Mouse (Mus musculus): ENCODE results near the gene Cdh13. TPM values are rescaled to one million over a fixed set of nuclear protein-coding genes. Genes with fewer than 3 reads are reported as not detected.

Cdh13 gene
- polyA plus RNA-seq, 1 experiment, result not detected

DNA sequence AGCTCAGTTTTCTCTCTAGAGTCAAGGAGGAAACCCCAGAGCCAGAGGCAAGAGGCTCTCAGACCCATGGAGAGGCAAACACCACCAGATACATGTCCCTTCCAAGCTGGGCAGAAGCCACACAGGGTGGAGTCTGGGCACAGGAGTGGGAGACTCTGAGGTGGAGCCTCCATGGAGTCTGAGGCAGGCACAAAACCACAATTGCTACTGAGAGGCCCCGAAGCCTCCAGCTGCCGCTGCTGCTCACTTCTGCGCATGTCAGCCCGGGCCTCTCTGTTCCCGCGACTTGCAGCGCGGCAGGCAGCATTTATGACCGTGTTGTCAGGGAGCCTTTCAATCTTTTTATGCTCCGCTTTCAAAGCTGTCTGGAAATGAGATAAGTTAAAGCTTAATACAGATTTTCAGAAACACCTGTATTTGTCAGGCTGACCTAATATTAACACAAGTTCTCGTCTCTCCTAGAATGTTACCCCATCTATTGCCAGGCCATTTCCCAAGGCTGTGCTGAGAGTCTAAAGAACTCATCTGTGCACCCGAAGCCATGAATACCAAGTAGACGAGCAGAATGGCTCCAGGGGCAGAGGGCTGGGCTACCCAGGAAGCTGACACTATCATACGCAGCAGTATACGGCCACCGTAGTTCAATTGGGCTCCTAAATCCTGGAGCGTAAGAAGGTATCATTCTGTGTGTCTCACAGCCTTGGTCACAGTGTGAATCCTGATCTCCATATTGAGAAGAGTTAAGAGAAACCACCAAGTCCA is 30.1 kb downstream of the Cdh13 start:
- 77% methylated on average over 17 of the region's 17 CpGs for WGBS
- Histone ChIP-seq H3K4me1 (ENCODE audit: control insufficient read depth, insufficient read depth, low read length) (no peaks in the 10 kb centered on the region), H3K27ac (ENCODE audit: control insufficient read depth, insufficient read depth, low read depth, low read length, poor library complexity) (no peak overlapping the region), H3K4me3 (replicated peaks; ENCODE audit: control insufficient read depth, low read depth, low read length) (no peak overlapping the region)
- TF ChIP-seq POLR2A (IDR thresholded peaks at IDR 0.05; ENCODE audit: borderline replicate concordance, control insufficient read depth, low read depth, low read length), result no peak
- no peak for TF ChIP-seq CTCF (IDR thresholded peaks at IDR 0.05; ENCODE audit: control insufficient read depth, insufficient read depth, low read length)

DNA sequence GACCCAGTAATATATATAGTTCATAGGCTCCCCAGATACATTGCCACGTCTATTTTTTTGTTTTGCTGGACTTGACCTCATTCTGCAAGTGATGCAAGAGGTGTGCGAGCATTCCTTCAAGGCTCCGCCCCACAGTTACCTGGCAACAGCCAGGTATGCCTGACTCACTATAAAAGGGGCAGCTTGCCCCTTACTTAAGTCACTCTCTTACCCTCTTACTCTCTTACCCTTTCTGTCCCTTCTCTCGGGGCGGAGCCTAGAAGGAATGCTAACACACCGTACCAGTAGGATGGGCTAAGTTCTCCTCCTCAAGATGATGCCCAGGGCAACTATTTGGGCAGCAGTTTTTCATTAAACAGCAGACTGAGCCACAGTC is 30.6 kb downstream of the Cdh13 start:
- Histone ChIP-seq H3K4me1 (ENCODE audit: control insufficient read depth, insufficient read depth, low read length) (no peaks in the 10 kb centered on the region), H3K27ac (ENCODE audit: control insufficient read depth, insufficient read depth, low read depth, low read length, poor library complexity) (no peak overlapping the region), H3K4me3 (replicated peaks; ENCODE audit: control insufficient read depth, low read depth, low read length) (no peak overlapping the region)
- TF ChIP-seq POLR2A (IDR thresholded peaks at IDR 0.05; ENCODE audit: borderline replicate concordance, control insufficient read depth, low read depth, low read length) (no peak), CTCF (IDR thresholded peaks at IDR 0.05; ENCODE audit: control insufficient read depth, insufficient read depth, low read length) (no peak)
- WGBS, result 83% methylated on average over 6 of the region's 6 CpGs

DNA sequence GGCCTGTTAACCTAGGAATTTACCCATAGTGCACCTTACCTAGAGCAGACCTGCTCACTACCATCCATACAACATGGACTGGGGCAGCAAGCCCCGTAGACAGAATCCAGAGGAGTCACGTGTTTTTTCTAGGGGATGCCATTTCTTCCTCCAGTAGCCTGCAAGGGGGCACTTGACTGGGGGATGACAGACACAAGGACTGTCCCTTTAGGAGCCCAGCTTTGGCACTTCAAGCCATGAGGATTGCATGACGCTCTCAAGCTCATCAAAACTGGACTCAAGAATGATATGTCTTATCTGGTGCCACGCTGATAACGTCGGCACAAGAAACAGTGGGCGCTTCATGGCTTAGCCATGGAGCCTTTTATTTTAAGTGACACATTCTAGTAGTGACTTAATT is 31.4 kb downstream of the Cdh13 start:
- H3K4me1 ChIP-seq (ENCODE audit: control insufficient read depth, insufficient read depth, low read length), result no peaks in the 10 kb centered on the region
- no peak overlapping the region for H3K4me3 ChIP-seq (replicated peaks; ENCODE audit: control insufficient read depth, low read depth, low read length)
- no peak overlapping the region for H3K27ac ChIP-seq (ENCODE audit: control insufficient read depth, insufficient read depth, low read depth, low read length, poor library complexity)
- TF ChIP-seq CTCF (IDR thresholded peaks at IDR 0.05; ENCODE audit: control insufficient read depth, insufficient read depth, low read length), result no peak
- TF ChIP-seq POLR2A (IDR thresholded peaks at IDR 0.05; ENCODE audit: borderline replicate concordance, control insufficient read depth, low read depth, low read length), result no peak
- WGBS, result 84% methylated on average over 7 of the region's 7 CpGs

DNA sequence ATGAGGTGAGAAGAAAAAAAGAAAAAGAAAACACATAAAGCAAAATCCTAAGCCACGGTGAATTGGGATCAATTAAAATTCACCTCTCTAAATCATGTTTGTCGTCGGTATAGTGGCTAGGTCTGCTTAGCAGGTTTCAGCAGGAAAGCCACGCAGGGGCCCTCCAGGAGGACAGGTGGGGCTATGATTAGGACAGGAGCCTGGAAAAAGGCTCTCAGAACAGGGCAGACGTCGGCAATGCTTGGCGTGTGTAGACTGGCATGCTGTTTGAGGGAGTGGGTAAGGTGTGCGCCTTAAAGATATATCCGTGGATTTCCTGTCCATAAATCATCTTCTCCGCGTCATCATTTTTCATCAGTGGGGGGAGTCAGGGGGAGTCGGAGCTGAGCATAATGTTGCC is 32.9 kb downstream of the Cdh13 start:
- Histone ChIP-seq H3K27ac (ENCODE audit: control insufficient read depth, insufficient read depth, low read depth, low read length, poor library complexity) (no peak overlapping the region), H3K4me3 (replicated peaks; ENCODE audit: control insufficient read depth, low read depth, low read length) (no peak overlapping the region), H3K4me1 (ENCODE audit: control insufficient read depth, insufficient read depth, low read length) (no peaks in the 10 kb centered on the region)
- TF ChIP-seq POLR2A (IDR thresholded peaks at IDR 0.05; ENCODE audit: borderline replicate concordance, control insufficient read depth, low read depth, low read length) (no peak), CTCF (IDR thresholded peaks at IDR 0.05; ENCODE audit: control insufficient read depth, insufficient read depth, low read length) (no peak)
- WGBS, result 67% methylated on average over 12 of the region's 12 CpGs

DNA sequence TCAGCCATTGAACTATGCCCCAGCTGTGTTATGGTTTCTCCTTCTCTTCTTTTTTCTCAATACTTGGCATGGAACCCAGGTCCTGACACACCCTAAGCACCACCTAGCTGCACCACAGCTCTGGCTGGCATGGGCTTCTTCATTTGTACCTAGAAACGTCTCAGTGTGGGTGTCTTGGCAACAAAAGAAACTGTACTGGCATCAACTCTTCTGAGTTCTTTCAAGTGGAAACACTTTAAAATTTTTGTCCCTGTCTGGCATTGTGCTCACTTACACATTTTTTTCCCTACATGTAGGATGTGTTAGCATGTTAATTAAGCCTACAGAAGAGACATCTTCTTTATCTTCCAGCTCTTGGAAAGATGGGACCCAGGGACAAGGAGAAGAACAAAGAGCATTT is 37.0 kb downstream of the Cdh13 start:
- Histone ChIP-seq H3K4me3 (replicated peaks; ENCODE audit: control insufficient read depth, low read depth, low read length) (no peak overlapping the region), H3K4me1 (ENCODE audit: control insufficient read depth, insufficient read depth, low read length) (no peaks in the 10 kb centered on the region), H3K27ac (ENCODE audit: control insufficient read depth, insufficient read depth, low read depth, low read length, poor library complexity) (no peak overlapping the region)
- no peak for TF ChIP-seq POLR2A (IDR thresholded peaks at IDR 0.05; ENCODE audit: borderline replicate concordance, control insufficient read depth, low read depth, low read length)
- TF ChIP-seq CTCF (IDR thresholded peaks at IDR 0.05; ENCODE audit: control insufficient read depth, insufficient read depth, low read length), result no peak
- WGBS, result 64% methylated on average over 1 of the region's 1 CpGs

DNA sequence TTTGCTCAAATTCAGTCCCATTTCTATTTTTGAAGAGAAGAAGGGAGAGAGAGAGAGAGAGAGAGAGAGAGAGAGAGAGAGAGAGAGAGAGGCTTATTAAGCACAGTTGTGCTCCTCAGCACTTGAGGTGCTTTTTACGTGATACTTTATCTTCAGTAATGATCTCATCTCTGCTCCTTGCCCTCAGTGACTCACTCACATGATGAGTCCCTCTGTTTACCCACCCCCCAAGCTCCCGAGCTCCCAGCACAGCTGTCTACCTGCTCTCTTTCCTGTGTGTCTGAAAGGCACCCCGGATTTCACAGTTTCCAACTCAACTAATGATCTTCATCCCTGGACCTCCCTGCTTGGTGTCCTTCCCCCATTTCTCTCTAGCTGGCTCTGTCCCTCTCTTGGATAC is 39.9 kb downstream of the Cdh13 start:
- WGBS, result 65% methylated on average over 3 of the region's 3 CpGs
- Histone ChIP-seq H3K4me3 (replicated peaks; ENCODE audit: control insufficient read depth, low read depth, low read length) (no peak overlapping the region), H3K4me1 (ENCODE audit: control insufficient read depth, insufficient read depth, low read length) (no peaks in the 10 kb centered on the region), H3K27ac (ENCODE audit: control insufficient read depth, insufficient read depth, low read depth, low read length, poor library complexity) (no peak overlapping the region)
- TF ChIP-seq CTCF (IDR thresholded peaks at IDR 0.05; ENCODE audit: control insufficient read depth, insufficient read depth, low read length), result no peak
- TF ChIP-seq POLR2A (IDR thresholded peaks at IDR 0.05; ENCODE audit: borderline replicate concordance, control insufficient read depth, low read depth, low read length), result no peak

DNA sequence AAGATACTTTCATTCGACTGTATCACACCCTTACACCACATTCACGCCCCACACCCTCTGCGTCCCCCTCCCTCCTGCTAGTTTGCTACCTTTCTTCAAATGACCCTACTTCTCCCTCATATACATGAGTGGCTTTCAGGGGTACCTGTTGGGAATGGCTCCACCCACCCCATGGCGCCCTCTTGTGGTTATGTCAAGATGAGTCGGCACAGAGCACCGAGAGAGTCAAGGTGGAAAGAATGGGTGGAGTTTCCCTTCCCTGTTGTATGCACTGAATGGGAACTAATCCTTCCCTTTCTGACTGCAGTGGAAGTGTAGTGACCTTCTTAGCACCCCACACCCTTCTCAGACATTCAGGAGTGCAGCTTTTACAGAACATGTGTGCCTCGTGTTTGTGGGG is 51.4 kb downstream of the Cdh13 start:
- WGBS, result 72% methylated on average over 7 of the region's 7 CpGs
- no peak for TF ChIP-seq CTCF (IDR thresholded peaks at IDR 0.05; ENCODE audit: control insufficient read depth, insufficient read depth, low read length)
- H3K4me1 ChIP-seq (ENCODE audit: control insufficient read depth, insufficient read depth, low read length), result no peaks in the 10 kb centered on the region

DNA sequence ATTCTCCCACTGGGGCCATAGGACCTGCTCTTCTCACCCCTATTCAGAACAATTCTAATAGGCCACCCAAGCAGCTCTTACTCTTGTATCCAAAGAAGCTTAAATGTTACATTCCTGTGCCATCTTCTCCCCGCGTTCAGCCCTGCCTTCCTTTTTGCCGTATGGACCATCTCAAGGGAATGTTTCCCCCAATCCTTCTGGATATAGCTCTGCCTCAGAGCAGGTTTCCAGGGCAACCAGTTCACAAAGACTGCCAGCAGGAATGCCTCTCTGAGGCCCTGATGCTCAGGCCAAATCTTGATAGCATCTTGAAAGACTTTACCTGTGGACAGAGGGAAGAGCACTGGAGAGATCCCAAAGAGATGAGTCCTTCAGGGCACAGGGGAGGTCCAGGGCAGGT is 56.2 kb downstream of the Cdh13 start:
- 90% methylated on average over 3 of the region's 3 CpGs for WGBS
- H3K4me1 ChIP-seq (ENCODE audit: control insufficient read depth, insufficient read depth, low read length), result no peaks in the 10 kb centered on the region
- no peak overlapping the region for H3K4me3 ChIP-seq (replicated peaks; ENCODE audit: control insufficient read depth, low read depth, low read length)
- H3K27ac ChIP-seq (ENCODE audit: control insufficient read depth, insufficient read depth, low read depth, low read length, poor library complexity), result no peak overlapping the region
- TF ChIP-seq CTCF (IDR thresholded peaks at IDR 0.05; ENCODE audit: control insufficient read depth, insufficient read depth, low read length), result no peak
- TF ChIP-seq POLR2A (IDR thresholded peaks at IDR 0.05; ENCODE audit: borderline replicate concordance, control insufficient read depth, low read depth, low read length), result no peak

More for the DNA sequence above, 51.4 kb downstream of the Cdh13 start:
- H3K4me3 ChIP-seq (replicated peaks; ENCODE audit: control insufficient read depth, low read depth, low read length), result no peak overlapping the region
- no peak overlapping the region for H3K27ac ChIP-seq (ENCODE audit: control insufficient read depth, insufficient read depth, low read depth, low read length, poor library complexity)

DNA sequence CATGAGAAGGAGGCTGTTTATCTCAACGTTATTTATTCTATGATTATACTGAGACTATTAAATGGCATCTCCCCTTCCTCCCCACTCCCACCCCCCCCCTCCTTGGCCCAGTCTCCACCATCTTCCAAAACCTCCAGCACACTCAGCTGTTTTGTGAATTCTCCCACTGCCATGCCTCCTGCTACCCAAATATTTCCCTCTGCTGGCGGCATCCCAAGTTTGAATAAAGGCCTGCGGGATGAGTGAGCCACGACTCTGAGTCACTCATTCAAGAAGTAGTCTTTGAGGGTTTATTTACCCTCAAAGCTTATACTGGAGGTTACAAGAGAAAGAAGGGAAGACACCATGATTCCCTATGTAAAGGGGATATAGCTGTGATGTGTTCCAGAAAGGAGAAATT is 59.7 kb downstream of the Cdh13 start:
- Histone ChIP-seq H3K4me1 (ENCODE audit: control insufficient read depth, insufficient read depth, low read length) (no peaks in the 10 kb centered on the region), H3K4me3 (replicated peaks; ENCODE audit: control insufficient read depth, low read depth, low read length) (no peak overlapping the region), H3K27ac (ENCODE audit: control insufficient read depth, insufficient read depth, low read depth, low read length, poor library complexity) (no peak overlapping the region)
- 81% methylated on average over 4 of the region's 4 CpGs for WGBS
- no peak for TF ChIP-seq POLR2A (IDR thresholded peaks at IDR 0.05; ENCODE audit: borderline replicate concordance, control insufficient read depth, low read depth, low read length)
- no peak for TF ChIP-seq CTCF (IDR thresholded peaks at IDR 0.05; ENCODE audit: control insufficient read depth, insufficient read depth, low read length)

Data from bone marrow, adult 2 months (tissue).